Mouse (Mus musculus) spleen, adult 2 months (tissue): ENCODE results near the gene Musk. TPM values are rescaled to one million over a fixed set of nuclear protein-coding genes. Genes with fewer than 3 reads are reported as not detected.

Source experiments
- DNase-seq, 2 experiments: peaks; one replicate each; pipeline versions ENCODE4 v3.0.0 to v3.0.0-alpha.2; 2012 to 2021; ENCODE audit warnings: low spot score in 2 of 2, low read depth in 1 of 2
- H3K27ac ChIP-seq: fragments of 200-500 bp; 2 replicates; pipeline ENCODE4 v1.5.1; 2012; ENCODE audit warnings: low read length, inconsistent platforms; ENCODE audit not compliant: insufficient read depth
- H3K27me3 ChIP-seq: fragments of 200-500 bp; 2 replicates; pipeline ENCODE4 v1.6.1; 2012; ENCODE audit warnings: mild to moderate bottlenecking, moderate library complexity, low read length, inconsistent platforms; ENCODE audit not compliant: control insufficient read depth, insufficient read depth
- H3K36me3 ChIP-seq: fragments of 200-500 bp; 2 replicates; pipeline ENCODE4 v1.6.1; 2012; ENCODE audit warnings: mild to moderate bottlenecking, low read length, inconsistent platforms; ENCODE audit not compliant: control insufficient read depth, insufficient read depth
- H3K4me1 ChIP-seq: fragments of 200-500 bp; 2 replicates; pipeline ENCODE4 v1.6.1; 2011; ENCODE audit warnings: inconsistent platforms; ENCODE audit not compliant: control insufficient read depth, insufficient read depth, insufficient read length
- H3K4me3 ChIP-seq: fragments of 200-500 bp; 2 replicates; pipeline ENCODE4 v1.5.1; 2011; ENCODE audit warnings: mild to moderate bottlenecking, inconsistent platforms; ENCODE audit not compliant: insufficient read depth, insufficient read length; ENCODE audit errors: extremely low read depth
- CTCF ChIP-seq: fragments of 200-500 bp; IDR thresholded peaks from 2 replicates; pipeline ENCODE4 v1.5.1; 2011; ENCODE audit warnings: mild to moderate bottlenecking, inconsistent platforms; ENCODE audit not compliant: insufficient read depth, insufficient read length, insufficient replicate concordance; ENCODE audit errors: extremely low read depth
- POLR2A ChIP-seq: fragments of 200-500 bp; IDR thresholded peaks from 2 replicates; pipeline ENCODE4 v1.6.1; 2011; ENCODE audit warnings: low read depth, low read length, inconsistent platforms
- WGBS: fragments of 180-500 bp; shearing (Covaris S2); methylation state at CpG from one replicate; pipeline ENCODE4 v1.1.7; 2018; 5-methylcytosine and 5-hydroxymethylcytosine counted together
- polyA plus RNA-seq: library from polyadenylated mRNA; depleted of rRNA; stranded (reverse); fragments of >200 nt; gene quantifications from 2 replicates; pipeline ENCODE4 v1.2.3, GENCODE M21; 2012

The Musk gene
- polyA plus RNA-seq, 1 experiment = not detected

DNA sequence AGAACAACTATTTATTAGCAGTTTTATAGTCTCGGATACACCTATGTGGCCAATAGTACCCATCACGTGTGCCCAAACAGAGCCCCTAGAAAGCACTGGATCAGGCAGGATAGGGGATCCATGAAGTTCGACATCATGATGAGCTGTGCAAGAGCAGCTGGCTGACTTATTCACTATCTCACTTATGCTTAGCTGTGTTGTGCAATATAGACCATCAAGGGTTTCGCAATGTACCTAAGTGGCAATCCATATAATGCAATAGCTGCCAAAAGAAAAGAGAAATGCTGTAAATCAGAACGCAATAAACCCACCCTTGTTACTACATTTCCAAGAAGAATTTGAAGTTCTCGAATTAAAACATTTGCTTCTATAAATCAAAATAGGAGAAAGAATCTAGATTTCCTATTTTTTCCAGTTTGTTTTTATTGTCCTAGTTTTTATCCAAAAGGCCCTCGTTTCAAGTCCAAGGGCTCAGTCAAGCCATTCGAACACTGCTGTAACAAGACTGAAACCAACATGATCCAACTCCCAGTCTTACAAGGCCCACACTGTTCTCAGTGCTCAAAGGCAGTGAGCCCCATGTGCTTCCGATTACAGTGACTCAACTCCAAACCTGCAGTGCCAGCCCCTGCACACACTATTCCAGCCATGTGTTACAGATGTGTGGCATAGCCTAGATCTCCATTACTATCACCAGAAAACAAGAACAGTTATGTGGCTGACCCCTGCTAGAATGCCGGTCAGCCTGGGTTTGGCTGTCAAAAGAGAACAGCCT, 45.3 kb downstream of the Musk start:
- WGBS = 85% methylated on average over 10 of the region's 10 CpGs
- Histone ChIP-seq H3K27me3 (no peaks in the 10 kb centered on the region), H3K4me1 (no peaks in the 10 kb centered on the region), H3K27ac (no peak overlapping the region), H3K36me3 (no peaks in the 10 kb centered on the region), H3K4me3 (no peak overlapping the region)
- no peak for DNase-seq
- TF ChIP-seq CTCF (no peak), POLR2A (no peak)

DNA sequence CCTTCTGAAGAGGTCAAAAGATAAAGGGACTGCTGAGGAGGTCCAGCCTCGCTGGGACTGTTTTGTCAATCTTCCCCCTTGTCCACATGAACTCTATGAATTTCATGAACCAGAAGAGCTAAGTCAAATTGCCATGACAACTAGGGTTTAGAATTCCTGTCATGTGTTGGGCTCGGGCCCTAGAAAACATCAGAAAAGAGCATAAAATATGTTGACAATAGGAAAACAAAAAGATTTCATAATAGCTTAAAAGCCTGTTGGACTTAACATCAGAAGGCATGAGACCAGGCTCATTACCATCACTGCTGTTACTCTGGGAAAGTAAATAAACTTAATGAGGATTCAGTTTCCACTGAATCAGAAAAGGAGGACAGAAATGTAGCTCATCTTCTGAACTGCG, 46.6 kb downstream of the Musk start:
- Histone ChIP-seq H3K4me3 (no peak overlapping the region), H3K36me3 (no peaks in the 10 kb centered on the region), H3K4me1 (no peaks in the 10 kb centered on the region), H3K27ac (no peak overlapping the region), H3K27me3 (no peaks in the 10 kb centered on the region)
- WGBS = 76% methylated on average over 3 of the region's 3 CpGs
- DNase-seq = no peak
- TF ChIP-seq POLR2A (no peak), CTCF (no peak)

DNA sequence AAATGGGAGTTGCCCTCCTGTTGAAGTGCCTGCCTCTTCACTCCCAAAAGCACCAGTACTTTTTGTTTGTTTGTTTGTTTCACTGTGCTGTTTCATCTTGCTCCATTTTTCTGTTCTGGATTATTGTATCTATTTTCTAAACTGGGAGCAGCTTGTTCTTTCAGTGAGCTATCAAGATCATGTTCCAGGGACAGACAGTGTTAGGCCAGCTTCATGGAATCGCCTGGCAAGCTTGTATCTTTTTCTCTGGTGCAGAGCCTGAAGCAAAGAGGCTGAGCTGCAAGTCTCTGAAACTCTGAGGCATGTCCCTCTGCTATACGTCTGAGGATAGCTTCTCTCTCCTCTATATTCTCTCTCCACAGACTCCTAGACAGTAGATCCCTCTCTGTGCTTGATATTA, 50.5 kb downstream of the Musk start:
- no peak for TF ChIP-seq CTCF
- TF ChIP-seq POLR2A = no peak
- no peak overlapping the region for H3K4me3 ChIP-seq
- no peak overlapping the region for H3K27ac ChIP-seq
- no peaks in the 10 kb centered on the region for H3K4me1 ChIP-seq
- DNase-seq = no peak
- 81% methylated on average over 2 of the region's 2 CpGs for WGBS
- no peaks in the 10 kb centered on the region for H3K27me3 ChIP-seq
- H3K36me3 ChIP-seq = no peaks in the 10 kb centered on the region

DNA sequence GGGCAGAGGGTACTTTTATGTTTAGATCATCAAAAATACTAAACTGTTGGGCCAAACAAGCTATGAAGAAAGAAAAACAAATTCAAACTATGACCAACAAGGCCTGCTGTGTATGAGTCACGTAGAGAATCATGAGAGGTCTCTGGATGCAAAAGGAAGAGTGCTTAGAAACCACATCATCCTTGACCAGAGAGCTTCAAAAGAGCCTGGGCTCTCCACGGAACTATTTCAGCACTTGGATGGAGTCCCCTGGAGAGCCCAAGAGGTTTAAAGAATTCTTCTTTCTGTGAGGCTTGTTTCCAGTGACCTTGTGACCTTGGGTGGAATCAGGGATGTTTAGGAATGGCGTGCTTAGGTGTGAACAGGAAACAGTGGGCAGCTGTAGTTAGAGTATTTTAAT, 53.5 kb downstream of the Musk start:
- no peak for TF ChIP-seq POLR2A
- TF ChIP-seq CTCF = no peak
- WGBS = 72% methylated on average over 3 of the region's 3 CpGs
- Histone ChIP-seq H3K27ac (no peak overlapping the region), H3K27me3 (no peaks in the 10 kb centered on the region), H3K36me3 (no peaks in the 10 kb centered on the region), H3K4me1 (no peaks in the 10 kb centered on the region), H3K4me3 (no peak overlapping the region)
- DNase-seq = no peak

DNA sequence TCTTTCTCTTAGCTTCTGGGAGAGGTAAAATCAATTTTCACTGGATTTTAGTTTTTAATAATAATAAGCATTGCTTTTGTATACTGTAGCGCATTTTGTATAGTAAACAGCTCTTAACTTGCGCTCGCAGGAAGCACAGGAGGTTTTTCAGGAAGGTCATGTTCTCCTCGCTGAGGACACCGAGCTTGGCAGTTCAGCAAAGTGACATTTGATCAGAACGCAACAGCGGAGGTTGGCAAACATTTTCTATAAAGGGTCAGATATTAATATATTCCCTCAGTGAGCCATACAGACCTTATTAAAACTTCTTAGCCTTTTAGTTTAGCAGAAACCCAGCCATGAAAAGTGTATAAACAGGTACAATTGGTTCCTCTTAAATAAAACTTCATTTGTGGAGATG, 64.4 kb downstream of the Musk start:
- Histone ChIP-seq H3K27ac (no peak overlapping the region), H3K4me3 (no peak overlapping the region), H3K27me3 (no peaks in the 10 kb centered on the region), H3K36me3 (no peaks in the 10 kb centered on the region), H3K4me1 (no peaks in the 10 kb centered on the region)
- no peak for DNase-seq
- TF ChIP-seq POLR2A (no peak), CTCF (no peak)
- WGBS = 89% methylated on average over 7 of the region's 7 CpGs

DNA sequence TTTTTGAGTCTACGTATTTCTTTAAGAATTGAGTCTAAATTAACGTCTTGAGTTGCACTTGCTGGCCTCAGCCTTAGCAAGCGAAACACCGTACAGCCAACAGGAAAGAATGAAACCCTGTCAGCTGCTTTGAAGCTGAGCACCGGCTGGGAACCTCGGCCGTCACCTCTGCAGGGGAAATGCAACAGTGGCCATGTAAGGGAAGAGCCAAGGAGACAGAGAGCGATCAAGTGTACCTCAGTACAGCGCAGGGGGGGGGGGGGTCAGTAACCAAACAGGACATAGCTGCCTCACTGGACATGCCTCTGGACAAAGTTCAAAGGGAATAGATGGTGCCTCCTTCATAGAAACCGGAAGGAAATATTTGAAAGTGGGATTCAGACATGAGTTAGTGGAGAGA, 65.4 kb downstream of the Musk start:
- Histone ChIP-seq H3K36me3 (no peaks in the 10 kb centered on the region), H3K4me3 (no peak overlapping the region), H3K4me1 (no peaks in the 10 kb centered on the region), H3K27me3 (no peaks in the 10 kb centered on the region), H3K27ac (no peak overlapping the region)
- WGBS = 64% methylated on average over 10 of the region's 10 CpGs
- no peak for DNase-seq
- TF ChIP-seq CTCF (no peak), POLR2A (no peak)

DNA sequence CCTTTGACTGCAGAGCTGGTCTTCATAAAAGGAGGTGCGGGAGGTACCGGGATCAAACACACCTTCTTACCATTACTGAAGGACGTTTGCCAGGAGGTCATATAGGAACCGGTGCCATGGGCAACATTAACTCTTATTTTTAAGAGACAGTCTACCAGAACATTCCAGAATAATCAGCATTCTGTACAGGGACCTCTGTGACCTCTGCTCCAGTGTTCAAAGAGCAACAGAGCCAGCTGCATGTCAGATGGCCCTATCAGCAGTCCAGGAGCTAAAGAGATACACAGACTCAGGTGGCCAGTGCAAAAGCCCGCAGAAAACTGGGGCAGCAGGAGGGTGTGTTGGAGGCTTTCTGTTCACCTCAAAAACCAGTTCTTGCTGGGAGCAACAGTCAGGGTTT, 65.8 kb downstream of the Musk start:
- no peaks in the 10 kb centered on the region for H3K4me1 ChIP-seq
- no peaks in the 10 kb centered on the region for H3K36me3 ChIP-seq
- H3K27ac ChIP-seq = no peak overlapping the region
- H3K4me3 ChIP-seq = no peak overlapping the region
- 82% methylated on average over 5 of the region's 5 CpGs for WGBS
- TF ChIP-seq CTCF (no peak), POLR2A (no peak)
- H3K27me3 ChIP-seq = no peaks in the 10 kb centered on the region
- no peak for DNase-seq
